Mouse (Mus musculus): ENCODE results near the gene Metap1d. TPM values are rescaled to one million over a fixed set of nuclear protein-coding genes. Genes with fewer than 3 reads are reported as not detected.

Metap1d gene
- total and polyA plus RNA-seq, 3 experiments: 18.9 to 28.3 (median 21.5) TPM

GRCm38 (mm10) chr2:71466103-71466502 is 13.0 kb downstream of the Metap1d start:
- Histone ChIP-seq H3K4me2 (ENCODE audit: insufficient read depth, low read depth, poor library complexity, severe bottlenecking) (no peak overlapping the region), H3K36me3 (replicated peaks in 1 of 2; ENCODE audit: control insufficient read depth in 1 of 2, insufficient read depth in 1 of 2, low read length in 1 of 2) (peaks cover 12 to 43% of the 10 kb centered on the region in 2 experiments), H3K9ac (ENCODE audit: insufficient read depth, low read depth) (no peak overlapping the region), H3K4me3 (replicated peaks in 1 of 3; ENCODE audit: low read depth in 2 of 3, low read length in 2 of 3, poor library complexity in 1 of 3) (no peak overlapping the region), H3K79me2 (replicated peaks; ENCODE audit: control insufficient read depth, extremely low read depth, insufficient read depth, poor library complexity, severe bottlenecking) (no peaks in the 10 kb centered on the region), H3K27ac (ENCODE audit: insufficient read depth, low read depth) (no peak overlapping the region), H3K27me3 (replicated peaks) (no peaks in the 10 kb centered on the region), H3K4me1 (ENCODE audit: control insufficient read depth in 1 of 2, insufficient read depth in 2 of 2) (peaks cover 0 to 9% of the 10 kb centered on the region in 2 experiments; a peak in 2 of 4 replicates), H3K9me3 (replicated peaks; ENCODE audit: low read length) (no peaks in the 10 kb centered on the region)
- TF ChIP-seq POLR2AphosphoS2 (IDR thresholded peaks at IDR 0.05; ENCODE audit: low read depth, low read length) (no peak), TBP (conservative IDR thresholded peaks at IDR 0.05; ENCODE audit: low read depth, low read length) (no peak), KAT2A (IDR thresholded peaks at IDR 0.05; ENCODE audit: insufficient replicate concordance, low read length) (no peak), BHLHE40 (IDR thresholded peaks at IDR 0.05; ENCODE audit: low read depth, low read length) (no peak), IRF4 (IDR thresholded peaks at IDR 0.05; ENCODE audit: low read depth, low read length) (no peak), UBTF (IDR thresholded peaks at IDR 0.05; ENCODE audit: low read depth, low read length) (no peak), EP300 (IDR thresholded peaks at IDR 0.05; ENCODE audit: low read length) (no peak), RAD21 (IDR thresholded peaks at IDR 0.05; ENCODE audit: low read depth, low read length) (no peak), MAZ (IDR thresholded peaks at IDR 0.05; ENCODE audit: low read depth, low read length) (no peak), SIN3A (IDR thresholded peaks at IDR 0.05; ENCODE audit: low read length) (no peak), NRF1 (IDR thresholded peaks at IDR 0.05; ENCODE audit: low read depth, low read length) (no peak), JUN (IDR thresholded peaks at IDR 0.05; ENCODE audit: insufficient read depth, low read depth, low read length) (no peak)
- no peak for DNase-seq (ENCODE audit: extremely low read depth)
- in situ Hi-C loops (cut with MboI; ENCODE audit: low pct_ligation_motif_present, low pct_unique_long_range_greater_than_20kb, low sequenced_read_pairs): no loop called here
- dilution Hi-C loops (cut with MboI; ENCODE audit: extremely low pct_ligation_motif_present, extremely low pct_unique_long_range_greater_than_20kb, low sequenced_read_pairs): no loop called here

- no peaks in the 10 kb centered on the region for H3K9me3 ChIP-seq (replicated peaks; ENCODE audit: low read length)
- no peak for DNase-seq (ENCODE audit: extremely low read depth)
- dilution Hi-C loops (cut with MboI; ENCODE audit: extremely low pct_ligation_motif_present, extremely low pct_unique_long_range_greater_than_20kb, low sequenced_read_pairs) (no loop called here), in situ Hi-C loops (cut with MboI; ENCODE audit: low pct_ligation_motif_present, low pct_unique_long_range_greater_than_20kb, low sequenced_read_pairs) (no loop called here)
- H3K27me3 ChIP-seq (replicated peaks): no peaks in the 10 kb centered on the region
- peaks cover 0 to 9% of the 10 kb centered on the region in 2 experiments; a peak in 2 of 4 replicates for H3K4me1 ChIP-seq (ENCODE audit: control insufficient read depth in 1 of 2, insufficient read depth in 2 of 2)
- H3K4me2 ChIP-seq (ENCODE audit: insufficient read depth, low read depth, poor library complexity, severe bottlenecking): no peak overlapping the region
- no peak overlapping the region for H3K9ac ChIP-seq (ENCODE audit: insufficient read depth, low read depth)
- no peak overlapping the region for H3K27ac ChIP-seq (ENCODE audit: insufficient read depth, low read depth)
- H3K36me3 ChIP-seq (replicated peaks in 1 of 2; ENCODE audit: control insufficient read depth in 1 of 2, insufficient read depth in 1 of 2, low read length in 1 of 2): peaks cover 12 to 45% of the 10 kb centered on the region in 2 experiments
- H3K4me3 ChIP-seq (replicated peaks in 1 of 3; ENCODE audit: low read depth in 2 of 3, low read length in 2 of 3, poor library complexity in 1 of 3): no peak overlapping the region
- no peaks in the 10 kb centered on the region for H3K79me2 ChIP-seq (replicated peaks; ENCODE audit: control insufficient read depth, extremely low read depth, insufficient read depth, poor library complexity, severe bottlenecking)
- TF ChIP-seq RCOR1 (conservative IDR thresholded peaks at IDR 0.05; ENCODE audit: low read depth, low read length) (no peak), PAX5 (IDR thresholded peaks at IDR 0.05; ENCODE audit: low read length) (no peak), NELFE (IDR thresholded peaks at IDR 0.05; ENCODE audit: low read depth, low read length) (no peak), CHD2 (IDR thresholded peaks at IDR 0.05; ENCODE audit: low read length) (no peak), MEF2A (IDR thresholded peaks at IDR 0.05; ENCODE audit: borderline replicate concordance, low read depth, low read length) (no peak), BHLHE40 (IDR thresholded peaks at IDR 0.05; ENCODE audit: low read depth, low read length) (no peak)
Observed at GRCm38 (mm10) chr2:71466861-71467450, 13.9 kb downstream of the Metap1d start.

Data from CH12.LX (cell line).